Mouse (Mus musculus): ENCODE data around the gene Agpat4.

DNA sequence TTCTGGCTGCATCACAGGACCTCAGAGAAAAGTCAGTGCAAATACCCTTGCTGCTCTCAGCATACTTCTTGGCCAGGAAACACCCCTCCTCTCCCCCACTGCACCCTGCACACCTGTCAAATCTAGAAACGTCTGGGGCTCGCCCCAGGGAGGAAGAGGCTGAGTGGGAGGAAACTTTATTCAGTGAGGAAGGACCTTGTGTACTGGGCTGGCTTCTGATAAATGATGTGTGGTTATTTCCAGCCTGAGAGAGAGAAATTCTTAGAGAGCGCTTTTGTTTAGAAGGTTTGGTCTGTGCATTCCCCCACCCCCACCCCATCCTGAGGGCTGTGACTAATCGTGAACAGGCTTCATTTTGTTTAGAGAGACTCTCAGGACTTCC is 87.2 kb downstream of the Agpat4 start:
- no peak for TF ChIP-seq CTCF (IDR thresholded peaks at IDR 0.05; ENCODE audit: borderline replicate concordance, control insufficient read depth, extremely low read depth, insufficient read depth, low read length, poor library complexity)
- no peak for TF ChIP-seq POLR2A (IDR thresholded peaks at IDR 0.05; ENCODE audit: control insufficient read depth, extremely low read depth, insufficient read depth, low read length, poor library complexity)
